Mouse (Mus musculus) midbrain, embryonic 11.5 days (tissue): Measurements from ENCODE around the gene Gdpd4. TPM values are rescaled to one million over a fixed set of nuclear protein-coding genes. Genes with fewer than 3 reads are reported as not detected.

ENCODE experiments used
- ATAC-seq: fragments of 200-750 bp; cut with Nextera tagmentation; 2 replicates; pipeline ENCODE4 v1.8.0; 2017; ENCODE audit warnings: moderate TSS enrichment, moderate library complexity; ENCODE audit not compliant: low FRiP score
- DNase-seq: peaks from one replicate; pipeline ENCODE4 v3.0.0; 2015; ENCODE audit warnings: low spot score; ENCODE audit errors: missing footprints
- H3K27ac ChIP-seq: fragments of 300-500 bp; sonication (generic); 2 replicates; pipeline ENCODE4 v1.5.1; 2014; ENCODE audit warnings: low read depth, low read length
- H3K27me3 ChIP-seq: fragments of 300-500 bp; sonication (generic); 2 replicates; pipeline ENCODE4 v1.6.1; 2014; ENCODE audit warnings: mild to moderate bottlenecking, low read length, moderate library complexity, mixed read lengths; ENCODE audit not compliant: control insufficient read depth, insufficient read depth
- H3K36me3 ChIP-seq: fragments of 300-500 bp; sonication (generic); 2 replicates; pipeline ENCODE4 v1.6.1; 2014; ENCODE audit warnings: mild to moderate bottlenecking, low read length, moderate library complexity, mixed read lengths; ENCODE audit not compliant: control insufficient read depth, insufficient read depth
- H3K4me1 ChIP-seq: fragments of 300-500 bp; sonication (generic); 2 replicates; pipeline ENCODE4 v1.6.1; 2014; ENCODE audit warnings: low read length; ENCODE audit not compliant: control insufficient read depth, insufficient read depth
- H3K4me2 ChIP-seq: fragments of 300-500 bp; sonication (generic); 2 replicates; pipeline ENCODE4 v1.6.1; 2014; ENCODE audit warnings: mild to moderate bottlenecking, moderate library complexity
- H3K4me3 ChIP-seq: fragments of 300-500 bp; sonication (generic); 2 replicates; pipeline ENCODE4 v1.5.1; 2014; ENCODE audit warnings: low read depth, low read length
- H3K9ac ChIP-seq: fragments of 300-500 bp; sonication (generic); 2 replicates; pipeline ENCODE4 v1.6.1; 2014; ENCODE audit warnings: low read length
- H3K9me3 ChIP-seq: fragments of 300-500 bp; sonication (generic); 2 replicates; pipeline ENCODE4 v1.6.1; 2016; ENCODE audit warnings: low read length; ENCODE audit not compliant: control insufficient read depth
- WGBS: fragments of 180-500 bp; shearing (Covaris S2); extraction: QIAGEN DNeasy Blood & Tissue Kit; methylation state at CpG from one replicate; pipeline ENCODE4 v1.1.7; 2014; 5-methylcytosine and 5-hydroxymethylcytosine counted together
- polyA plus RNA-seq: library from polyadenylated mRNA; unstranded; fragments of >200 nt; fragmentation: Nextera tagmentation; extraction: Ambion mirVana; gene quantifications from 2 replicates; pipeline ENCODE4 v1.2.1, GENCODE M21; 2014

Gene Gdpd4
- polyA plus RNA-seq, 1 experiment from 2014 or later, result not detected

GRCm38 (mm10) chr7:98071620-98072019 is 151.9 kb downstream of the Gdpd4 start:
- Histone ChIP-seq H3K4me2 (no peak overlapping the region), H3K4me1 (no peaks in the 10 kb centered on the region), H3K4me3 (no peak overlapping the region), H3K27me3 (no peaks in the 10 kb centered on the region), H3K9ac (no peak overlapping the region), H3K36me3 (no peaks in the 10 kb centered on the region), H3K27ac (no peak overlapping the region), H3K9me3 (no peaks in the 10 kb centered on the region)
- ATAC-seq (peak; percentile 75), DNase-seq (peak; percentile 98)
- 32% methylated on average over 5 of the region's 5 CpGs for WGBS

GRCm38 (mm10) chr7:98077453-98077852 is 157.7 kb downstream of the Gdpd4 start:
- Histone ChIP-seq H3K27me3 (no peaks in the 10 kb centered on the region), H3K4me1 (peaks cover 5% of the 10 kb centered on the region), H3K9ac (no peak overlapping the region), H3K36me3 (no peaks in the 10 kb centered on the region), H3K9me3 (no peaks in the 10 kb centered on the region), H3K4me3 (no peak overlapping the region), H3K4me2 (no peak overlapping the region), H3K27ac (no peak overlapping the region)
- 84% methylated on average over 11 of the region's 11 CpGs for WGBS
- ATAC-seq (no peak), DNase-seq (no peak)

GRCm38 (mm10) chr7:98082376-98082775 is 162.6 kb downstream of the Gdpd4 start:
- Histone ChIP-seq H3K9me3 (no peaks in the 10 kb centered on the region), H3K4me2 (no peak overlapping the region), H3K27me3 (no peaks in the 10 kb centered on the region), H3K4me1 (peaks cover 12% of the 10 kb centered on the region), H3K27ac (peak overlapping the region; percentile 80), H3K4me3 (no peak overlapping the region), H3K9ac (peak overlapping the region; percentile 38), H3K36me3 (no peaks in the 10 kb centered on the region)
- DNase-seq (peak; percentile 88), ATAC-seq (peak; percentile 85)
- WGBS, result 13% methylated on average over 5 of the region's 5 CpGs

GRCm38 (mm10) chr7:98084541-98085293 is 165.0 kb downstream of the Gdpd4 start:
- Histone ChIP-seq H3K4me1 (peaks cover 12% of the 10 kb centered on the region), H3K27me3 (no peaks in the 10 kb centered on the region), H3K9me3 (no peaks in the 10 kb centered on the region), H3K4me2 (no peak overlapping the region), H3K4me3 (no peak overlapping the region), H3K9ac (no peak overlapping the region), H3K36me3 (no peaks in the 10 kb centered on the region), H3K27ac (no peak overlapping the region)
- WGBS, result 67% methylated on average over 12 of the region's 12 CpGs
- no peak for ATAC-seq
- DNase-seq, result no peak

- Histone ChIP-seq H3K4me1 (peaks cover 12% of the 10 kb centered on the region), H3K27ac (no peak overlapping the region), H3K9me3 (no peaks in the 10 kb centered on the region), H3K4me2 (no peak overlapping the region), H3K9ac (no peak overlapping the region), H3K36me3 (no peaks in the 10 kb centered on the region), H3K4me3 (no peak overlapping the region), H3K27me3 (no peaks in the 10 kb centered on the region)
- DNase-seq, result no peak
- 69% methylated on average over 7 of the region's 7 CpGs for WGBS
- ATAC-seq, result no peak
Measured at GRCm38 (mm10) chr7:98085314-98085713, 165.6 kb downstream of the Gdpd4 start.

- no peaks in the 10 kb centered on the region for H3K36me3 ChIP-seq
- 52% methylated on average over 2 of the region's 2 CpGs for WGBS
- H3K27ac ChIP-seq, result no peak overlapping the region
- no peaks in the 10 kb centered on the region for H3K27me3 ChIP-seq
- no peak overlapping the region for H3K4me3 ChIP-seq
- no peak overlapping the region for H3K4me2 ChIP-seq
- ATAC-seq, result no peak
- no peak overlapping the region for H3K9ac ChIP-seq
- H3K9me3 ChIP-seq, result no peaks in the 10 kb centered on the region
- peaks cover 12% of the 10 kb centered on the region for H3K4me1 ChIP-seq
- DNase-seq, result no peak
Measured at GRCm38 (mm10) chr7:98086346-98086745, 166.6 kb downstream of the Gdpd4 start.

GRCm38 (mm10) chr7:98095852-98096251 is 176.1 kb downstream of the Gdpd4 start:
- no peak for ATAC-seq

GRCm38 (mm10) chr7:98097557-98097956 is 177.8 kb downstream of the Gdpd4 start:
- DNase-seq, result no peak
- 93% methylated on average over 8 of the region's 8 CpGs for WGBS
- no peak overlapping the region for H3K27ac ChIP-seq

More at GRCm38 (mm10) chr7:98095852-98096251, 176.1 kb downstream of the Gdpd4 start:
- Histone ChIP-seq H3K27me3 (no peaks in the 10 kb centered on the region), H3K9ac (no peak overlapping the region), H3K4me3 (no peak overlapping the region), H3K27ac (no peak overlapping the region), H3K4me2 (no peak overlapping the region), H3K36me3 (peaks cover 10% of the 10 kb centered on the region; the same call in 1 of the 2 replicates), H3K9me3 (no peaks in the 10 kb centered on the region), H3K4me1 (no peaks in the 10 kb centered on the region)
- WGBS, result 97% methylated on average over 4 of the region's 4 CpGs
- DNase-seq, result no peak

More at GRCm38 (mm10) chr7:98097557-98097956, 177.8 kb downstream of the Gdpd4 start:
- no peak overlapping the region for H3K4me2 ChIP-seq
- no peaks in the 10 kb centered on the region for H3K9me3 ChIP-seq
- no peaks in the 10 kb centered on the region for H3K27me3 ChIP-seq
- no peak overlapping the region for H3K9ac ChIP-seq
- H3K4me3 ChIP-seq, result no peak overlapping the region
- H3K4me1 ChIP-seq, result peaks cover under 1% of the 10 kb centered on the region; the same call in 1 of the 2 replicates
- no peak for ATAC-seq
- H3K36me3 ChIP-seq, result peaks cover 7% of the 10 kb centered on the region; the same call in 1 of the 2 replicates
